Mouse (Mus musculus) ES-E14 (cell line): Measurements from ENCODE around the gene Micall2.

Experiments
- MAFK ChIP-seq: IDR thresholded peaks from 2 replicates; pipeline ENCODE4 v1.6.1; 2014; ENCODE audit warnings: mild to moderate bottlenecking, low read depth, low read length, inconsistent platforms; ENCODE audit not compliant: insufficient read depth
- ZNF384 ChIP-seq: IDR thresholded peaks from 2 replicates; pipeline ENCODE4 v1.6.1; 2012; ENCODE audit warnings: low read depth, low read length, inconsistent platforms

DNA sequence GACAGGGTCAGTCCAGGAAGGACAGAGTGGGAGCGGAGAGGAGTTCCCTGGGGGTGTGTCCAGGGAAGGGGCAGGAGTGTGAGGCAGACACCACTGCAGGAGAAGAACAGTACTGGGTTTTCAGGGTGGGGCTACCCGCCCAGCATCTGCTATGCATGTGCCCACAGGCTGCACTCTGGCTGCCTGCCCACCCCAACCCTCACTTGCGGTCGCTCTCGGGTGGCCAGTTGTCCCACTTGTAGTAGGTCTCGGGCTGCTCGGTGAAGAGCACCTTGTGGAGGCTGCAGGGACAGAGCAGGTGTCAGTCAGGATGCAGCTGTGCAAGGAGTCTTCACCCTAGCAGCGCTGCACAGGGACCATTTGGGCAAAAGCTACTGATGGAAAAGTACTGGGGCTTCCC, 32.1 kb upstream of the Micall2 start:
- TF ChIP-seq ZNF384 (no peak), MAFK (no peak)
